Mouse (Mus musculus) embryo, embryonic 10 days (tissue): ENCODE measurements around the gene Mllt1.

Experiments used
- DNase-seq: peaks from one replicate; pipeline ENCODE4 v3.0.0-alpha.2; 2015; ENCODE audit warnings: low spot score

Mllt1 gene

DNA sequence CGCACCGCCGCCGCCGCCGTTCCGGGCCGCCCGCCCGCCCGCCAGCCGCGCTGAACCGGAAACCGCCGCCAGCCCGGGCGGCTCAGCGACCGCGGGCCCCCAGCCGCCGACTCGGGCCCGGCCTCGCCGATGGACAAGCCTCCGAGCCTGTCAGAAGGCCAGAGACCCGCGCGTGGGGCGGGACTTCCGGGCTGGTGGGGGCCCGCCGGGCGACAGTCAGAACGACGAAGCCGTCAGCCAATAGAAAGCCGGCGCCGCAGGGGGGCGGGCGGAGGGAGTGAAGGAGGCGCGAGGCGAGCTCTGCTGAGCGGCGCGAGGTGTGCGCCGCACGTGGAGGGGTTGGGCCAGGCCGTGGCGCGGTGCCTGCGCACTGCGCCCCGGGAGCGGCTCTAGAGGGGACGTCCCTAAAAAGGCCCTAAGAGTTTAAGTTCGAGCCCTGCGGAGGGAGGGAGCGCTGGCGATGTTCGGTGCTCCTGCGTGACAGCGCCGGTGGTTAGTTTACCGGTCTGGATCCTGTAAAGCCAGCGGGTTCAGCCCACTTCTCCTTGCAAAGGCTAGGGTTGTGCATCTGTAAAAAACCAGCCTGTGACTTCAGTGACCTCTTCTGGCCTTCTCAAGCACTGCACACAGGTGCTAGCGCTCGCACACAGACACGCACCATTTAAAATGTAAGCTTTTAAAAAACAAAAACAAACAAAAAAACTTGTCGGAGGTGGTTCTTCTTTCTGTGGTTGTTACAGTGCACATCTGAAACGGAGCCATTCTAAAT is at the start of gene Mllt1:
TSS of gene Mllt1 (minus strand) at position 53 of the 769 bp plus-strand sequence.
- DNase-seq, result peak; percentile 95

GRCm38 (mm10) chr17:56984886-56985285 is 49.7 kb upstream of the Mllt1 start:
- DNase-seq, result no peak

DNA sequence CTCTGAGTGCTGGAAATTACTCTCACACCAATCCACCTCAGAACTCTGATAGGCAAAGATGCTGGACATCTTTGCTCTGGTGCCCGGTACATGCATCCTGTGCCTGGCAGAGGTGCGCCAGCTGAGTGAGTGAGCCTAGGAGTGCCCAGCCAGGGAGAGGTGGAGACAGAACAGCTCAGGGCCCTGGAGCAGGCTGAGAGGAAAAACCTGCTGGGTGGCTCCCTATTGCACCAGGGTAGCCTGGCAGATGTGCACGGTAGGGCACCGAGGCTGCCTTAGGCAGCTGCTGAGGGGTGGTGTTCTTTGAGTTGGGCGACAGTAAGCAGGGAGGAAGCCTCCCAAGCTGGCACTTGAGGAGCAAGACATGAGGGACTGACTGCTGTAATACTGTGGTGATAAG is 46.8 kb upstream of the Mllt1 start, which contains the start of gene Acer1:
TSS of gene Acer1 (minus strand) at position 114 of the 400 bp plus-strand sequence.
- no peak for DNase-seq

DNA sequence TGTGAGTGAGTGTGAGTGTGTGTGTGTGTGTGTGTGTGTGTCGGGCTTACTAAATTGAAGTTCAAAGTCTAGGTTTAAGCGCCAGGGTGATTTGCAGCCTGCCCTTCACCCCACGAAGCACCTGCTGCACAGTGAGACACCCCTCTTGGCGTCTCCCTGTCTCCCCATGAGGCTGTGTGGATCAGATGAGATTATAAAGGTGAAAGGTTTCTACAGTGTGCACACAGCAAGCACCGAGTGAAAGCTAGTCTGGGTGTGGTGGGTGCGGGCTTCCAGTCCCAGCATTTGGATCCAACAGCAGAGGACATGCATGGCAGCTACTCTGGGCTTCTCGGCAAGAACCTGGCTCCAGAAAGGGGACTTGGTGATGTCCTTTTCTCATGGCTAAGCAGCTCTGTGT is 45.8 kb upstream of the Mllt1 start:
- no peak for DNase-seq

DNA sequence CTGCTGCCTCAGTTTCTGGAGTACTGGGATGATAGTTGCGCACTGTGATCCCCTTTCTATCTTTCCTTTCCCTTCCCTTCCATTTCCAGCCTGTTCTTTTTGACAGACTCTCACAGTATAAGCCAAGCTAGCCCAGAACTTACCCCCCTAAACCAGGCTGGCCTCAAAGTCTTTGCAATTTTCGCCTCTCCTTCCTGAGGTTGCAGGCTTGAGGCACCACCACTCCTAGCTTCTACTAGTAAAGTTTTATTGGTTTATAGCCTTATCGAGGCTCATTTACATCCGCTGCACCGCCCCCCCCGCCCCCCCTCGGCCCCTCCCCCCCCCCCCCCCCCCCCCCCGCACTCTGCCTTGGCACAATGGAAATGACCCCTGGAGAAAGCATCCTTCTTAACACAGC is 44.3 kb upstream of the Mllt1 start:
- DNase-seq, result no peak

GRCm38 (mm10) chr17:56976531-56977390 is 41.5 kb upstream of the Mllt1 start:
- no peak for DNase-seq

DNA sequence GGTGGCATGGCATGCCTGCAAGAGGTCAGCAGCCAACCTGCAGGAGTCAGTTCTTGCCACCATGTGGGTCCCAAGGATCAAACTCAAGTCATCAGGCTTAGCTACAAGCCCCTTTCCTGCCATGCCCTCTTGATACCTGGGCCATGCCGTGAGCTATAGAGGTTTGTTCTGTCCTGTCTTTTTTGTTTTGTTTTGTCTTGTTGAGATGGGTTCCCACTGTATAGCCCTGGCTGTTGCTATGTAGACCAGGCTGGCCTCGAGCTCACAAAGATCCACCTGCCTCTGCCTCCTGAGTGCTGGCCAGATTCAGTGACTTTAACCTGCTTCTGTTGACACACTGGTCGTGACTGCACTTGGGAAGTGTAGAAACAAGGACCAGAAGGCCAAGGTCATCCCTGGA is 40.2 kb upstream of the Mllt1 start:
- DNase-seq, result no peak

DNA sequence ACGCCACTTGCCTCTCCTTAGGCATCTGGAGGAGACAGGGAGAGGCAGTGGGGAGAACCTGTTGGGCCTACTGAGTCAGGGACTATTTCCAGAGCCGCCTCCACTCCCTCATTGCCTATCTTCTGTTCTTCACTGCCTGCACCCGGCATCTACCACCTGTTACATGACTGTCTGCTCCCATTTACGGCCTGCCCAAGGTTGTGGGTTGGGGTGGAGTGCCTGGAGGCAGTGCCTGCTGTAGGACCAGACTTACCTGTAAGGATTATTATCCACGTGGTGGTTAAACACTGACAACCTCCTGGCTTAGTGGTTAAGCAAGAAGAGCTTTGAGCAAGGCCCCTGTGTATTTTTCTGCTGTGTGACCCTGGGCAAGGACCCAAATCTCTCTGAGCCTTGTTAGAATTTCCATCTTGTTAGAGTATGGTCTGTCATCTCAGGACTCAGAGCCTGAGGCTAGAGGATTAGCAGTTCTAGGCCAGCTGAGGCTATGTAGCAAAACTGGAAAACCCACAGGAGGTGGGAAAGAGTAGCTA is 39.6 kb upstream of the Mllt1 start:
- no peak for DNase-seq

GRCm38 (mm10) chr17:56973956-56974707 is 38.9 kb upstream of the Mllt1 start:
- no peak for DNase-seq

- no peak for DNase-seq
Observed at GRCm38 (mm10) chr17:56970081-56970480, 34.9 kb upstream of the Mllt1 start.

DNA sequence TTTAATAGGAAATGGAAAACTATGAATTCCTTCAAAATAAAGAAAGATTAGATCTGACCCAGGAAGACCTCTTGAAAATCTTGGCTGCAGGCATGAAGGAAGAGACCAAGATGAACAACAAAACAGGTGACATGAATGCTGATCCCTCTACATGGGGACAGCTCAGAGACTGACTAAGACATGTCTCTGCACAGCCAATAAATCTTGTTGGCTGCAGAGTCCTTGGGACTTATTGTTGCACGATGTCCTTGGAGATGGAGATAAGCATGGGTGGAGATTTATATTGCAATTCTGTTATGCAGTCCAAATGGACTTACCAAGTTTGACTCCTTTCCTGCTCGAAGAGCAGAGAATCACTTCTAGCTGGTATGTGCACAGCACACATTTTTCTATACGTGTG is 34.1 kb upstream of the Mllt1 start:
- DNase-seq, result no peak

- DNase-seq, result no peak
Observed at GRCm38 (mm10) chr17:56963646-56964045, 28.4 kb upstream of the Mllt1 start.

GRCm38 (mm10) chr17:56962642-56963405 is 27.6 kb upstream of the Mllt1 start:
- DNase-seq, result no peak

DNA sequence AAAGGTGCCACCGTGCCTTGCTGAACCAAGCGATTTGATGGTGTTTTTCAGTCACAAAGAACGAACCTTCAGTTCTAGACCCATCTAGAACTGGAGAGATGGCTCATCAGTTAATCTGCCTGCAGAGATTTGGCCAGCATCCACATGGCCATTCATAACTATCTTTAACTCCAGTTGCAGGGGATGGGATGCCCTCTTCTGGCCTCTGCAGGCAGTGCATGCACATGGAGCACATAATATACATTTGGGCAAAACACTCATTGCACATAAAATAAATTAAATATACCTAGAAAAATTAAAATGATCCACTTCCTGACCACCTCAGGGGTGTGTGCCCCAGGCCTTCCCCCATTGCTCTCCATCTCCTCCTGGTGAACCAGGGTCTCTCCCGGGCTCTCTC is 26.7 kb upstream of the Mllt1 start:
- DNase-seq, result no peak

GRCm38 (mm10) chr17:56958667-56959066 is 23.5 kb upstream of the Mllt1 start:
- DNase-seq, result no peak

DNA sequence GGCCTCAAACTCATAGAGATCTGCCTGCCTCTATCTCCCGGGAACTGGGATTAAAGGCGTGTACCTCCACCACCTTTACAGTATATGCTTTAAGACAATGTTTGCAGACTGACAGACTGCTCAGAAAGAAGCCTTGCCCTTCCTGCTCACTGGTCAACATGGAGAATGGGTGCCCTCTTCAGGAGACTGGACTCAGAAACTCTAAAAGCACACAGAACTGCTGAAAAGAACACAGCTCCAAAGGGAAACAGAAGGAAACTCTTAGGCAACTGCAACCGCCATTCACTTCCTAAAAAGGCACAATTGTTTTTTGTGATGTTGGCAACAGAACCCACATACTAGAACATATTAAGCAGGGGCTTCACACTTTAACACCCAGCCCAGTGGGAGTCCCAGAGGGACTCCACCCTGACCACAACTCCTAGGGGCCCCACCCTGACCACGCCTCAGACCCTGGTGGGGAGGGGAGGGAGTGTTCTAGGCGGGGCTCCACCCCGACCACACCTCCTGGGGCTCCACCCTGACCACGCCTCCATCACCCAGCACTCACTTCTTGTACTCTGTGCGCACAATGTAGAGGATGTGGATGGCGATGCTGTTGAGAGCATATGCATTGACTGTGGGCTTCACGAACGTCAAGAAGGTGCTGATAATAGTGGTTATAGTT is 22.7 kb upstream of the Mllt1 start:
- peak; percentile 21 for DNase-seq

DNA sequence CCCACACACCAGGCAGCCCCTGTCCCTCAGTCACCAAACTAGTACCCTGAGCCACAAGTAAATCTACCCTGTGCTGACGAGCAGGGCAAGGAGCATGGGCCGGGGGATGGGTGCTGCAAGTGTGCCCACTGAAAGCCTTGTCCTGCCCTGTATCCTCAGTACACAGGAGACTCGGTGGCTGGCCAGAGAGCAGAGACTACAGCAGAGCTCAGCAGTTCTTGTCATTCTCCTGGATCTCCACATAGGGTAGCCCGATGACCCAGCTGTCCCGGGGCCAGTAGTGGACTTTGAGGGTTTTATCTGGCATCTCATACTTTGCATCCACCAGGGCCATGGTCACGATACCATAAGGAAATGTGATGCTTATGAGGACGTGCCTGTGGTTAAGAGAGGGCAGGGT is 19.7 kb upstream of the Mllt1 start:
- DNase-seq, result no peak

DNA sequence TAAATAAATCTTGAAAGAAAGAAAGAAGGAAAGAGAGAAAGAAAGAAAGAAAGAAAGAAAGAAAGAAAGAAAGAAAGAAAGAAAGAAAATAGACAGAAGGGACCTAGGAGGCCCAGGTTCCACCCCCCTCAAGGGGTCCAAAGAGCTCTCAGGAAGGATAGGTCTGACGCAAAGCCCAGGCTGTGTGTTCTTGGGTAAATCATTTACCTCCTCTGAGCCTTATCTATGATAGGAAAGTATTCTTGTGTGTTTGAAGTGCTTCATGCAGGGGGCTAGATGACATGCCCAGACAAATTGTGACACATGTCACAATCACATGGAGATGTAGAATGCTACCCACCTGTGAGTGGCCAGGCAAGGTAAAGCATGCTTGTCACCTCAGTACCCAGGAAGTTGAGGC is 17.4 kb upstream of the Mllt1 start:
- no peak for DNase-seq

DNA sequence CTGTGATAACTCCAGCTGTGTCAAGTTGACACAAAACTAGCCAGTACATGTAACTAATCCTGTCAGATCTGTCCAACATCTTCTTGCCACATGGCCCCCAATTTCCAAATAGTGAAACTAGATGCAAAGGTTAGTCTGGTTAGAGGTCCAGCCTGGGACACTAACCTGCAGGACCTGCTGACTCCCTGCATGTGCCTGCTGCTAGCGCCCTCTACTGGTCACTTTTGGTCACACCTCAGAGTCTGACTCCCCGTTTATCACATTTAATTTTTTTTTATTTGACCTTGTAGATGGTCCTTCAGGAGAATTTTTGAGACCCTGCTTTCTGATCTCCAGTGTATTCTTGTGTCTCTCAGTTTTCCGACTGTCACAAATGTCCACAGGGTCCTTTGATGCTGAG is 15.7 kb upstream of the Mllt1 start:
- DNase-seq, result peak; percentile 67

GRCm38 (mm10) chr17:56938751-56939150 is 3.5 kb upstream of the Mllt1 start:
- no peak for DNase-seq

DNA sequence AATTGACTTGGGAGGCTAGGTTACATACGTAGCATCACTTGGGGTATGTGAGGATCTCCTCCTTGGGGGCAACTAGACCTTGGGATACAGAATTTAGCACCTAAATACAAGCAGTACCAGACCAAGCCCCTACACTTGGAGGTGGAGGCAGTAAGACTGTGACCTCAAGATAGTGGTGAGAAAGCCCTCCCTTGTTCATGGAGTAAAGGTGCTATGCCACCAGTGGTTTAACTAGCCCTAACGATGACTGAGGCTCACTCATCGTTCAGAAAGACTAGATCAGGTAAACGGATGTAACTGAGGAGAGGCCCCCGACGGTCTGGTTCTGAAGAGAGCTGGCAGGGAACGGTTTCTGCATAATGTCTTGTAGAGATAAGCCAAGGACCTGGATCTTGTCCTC is 1.5 kb upstream of the Mllt1 start:
- DNase-seq, result no peak
